Mouse (Mus musculus): ENCODE measurements around the gene Olfr577. TPM values are rescaled to one million over a fixed set of nuclear protein-coding genes. Genes with fewer than 3 reads are reported as not detected.

The Olfr577 gene
- not detected in 2 replicates for polyA plus RNA-seq (2015; fragmentation: Nextera tagmentation; extraction: Ambion mirVana)

DNA sequence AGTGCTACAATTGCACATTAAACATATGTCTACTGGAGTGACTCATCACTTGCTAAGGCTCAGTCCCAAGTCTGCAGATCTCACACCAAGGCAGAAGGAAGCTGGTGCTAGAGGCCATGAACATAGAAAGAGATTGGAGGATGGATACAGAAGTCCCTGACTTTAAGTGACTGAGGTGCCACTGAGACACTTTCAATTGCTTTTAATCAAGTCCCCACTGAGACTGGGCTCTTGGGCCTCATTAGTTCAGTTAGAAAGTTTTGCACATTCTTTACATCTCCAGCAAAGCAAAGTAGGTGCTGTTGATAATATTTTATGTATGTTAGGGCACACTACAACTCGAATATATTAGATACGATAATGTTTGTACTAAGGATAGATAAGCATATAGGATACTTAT lies at the start of gene Olfr577:
Gene Olfr577 (minus strand): TSS at position 101 of the 400 bp plus-strand sequence.
- no peaks in the 10 kb centered on the region for H3K4me1 ChIP-seq
- no peak within 1 kb of the TSS for H3K4me3 ChIP-seq
- H3K9ac ChIP-seq, result no peak within 1 kb of the TSS
- H3K9me3 ChIP-seq, result no peaks in the 10 kb centered on the region
- no peaks in the 10 kb centered on the region for H3K36me3 ChIP-seq
- 85% methylated on average over 2 of the region's 2 CpGs for WGBS
- H3K27ac ChIP-seq, result no peak within 1 kb of the TSS
- H3K27me3 ChIP-seq, result no peaks in the 10 kb centered on the region
- H3K4me2 ChIP-seq, result no peak within 1 kb of the TSS
- no peak for ATAC-seq (ENCODE audit: insufficient number of reproducible peaks, insufficient read depth, low FRiP score, low TSS enrichment, low read depth)

DNA sequence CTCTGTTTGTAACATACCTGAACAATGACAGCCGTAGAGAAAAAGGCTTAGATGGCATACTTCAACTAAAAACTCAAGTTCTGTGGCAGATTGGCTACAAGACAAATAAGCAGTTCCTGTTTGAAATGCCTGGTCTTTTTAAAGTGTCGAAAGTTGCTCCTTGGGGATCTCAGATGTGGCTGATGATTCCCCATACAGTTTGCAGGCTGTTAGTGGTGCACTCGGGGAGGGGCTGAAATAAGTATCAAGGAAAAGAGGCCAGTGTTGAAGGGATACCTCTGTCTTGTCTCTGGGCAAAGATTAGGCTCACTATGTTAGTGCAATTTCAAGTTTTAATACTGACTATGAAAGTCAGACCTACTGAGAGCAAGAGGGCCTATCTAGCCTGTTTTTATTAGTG lies 13.5 kb upstream of the Olfr577 start, which contains the start of gene Olfr578:
Gene Olfr578 (minus strand): TSS at position 101 of the 400 bp plus-strand sequence.
- no peaks in the 10 kb centered on the region for H3K36me3 ChIP-seq
- no peaks in the 10 kb centered on the region for H3K27me3 ChIP-seq
- no peak for ATAC-seq (ENCODE audit: insufficient number of reproducible peaks, insufficient read depth, low FRiP score, low TSS enrichment, low read depth)
- no peaks in the 10 kb centered on the region for H3K4me1 ChIP-seq
- H3K4me2 ChIP-seq, result no peak within 1 kb of the TSS
- no peaks in the 10 kb centered on the region for H3K9me3 ChIP-seq
- H3K4me3 ChIP-seq, result no peak within 1 kb of the TSS
- H3K27ac ChIP-seq, result no peak within 1 kb of the TSS
- no peak within 1 kb of the TSS for H3K9ac ChIP-seq
- whole genome bisulfite sequencing, result 60% methylated on average over 3 of the region's 3 CpGs

- no peak overlapping the region for H3K27ac ChIP-seq
- no peaks in the 10 kb centered on the region for H3K27me3 ChIP-seq
- H3K4me2 ChIP-seq, result no peak overlapping the region
- no peak for ATAC-seq (ENCODE audit: insufficient number of reproducible peaks, insufficient read depth, low FRiP score, low TSS enrichment, low read depth)
- WGBS, result 39% methylated on average over 1 of the region's 1 CpGs
- no peak overlapping the region for H3K4me3 ChIP-seq
- no peaks in the 10 kb centered on the region for H3K9me3 ChIP-seq
- H3K4me1 ChIP-seq, result no peaks in the 10 kb centered on the region
- no peak overlapping the region for H3K9ac ChIP-seq
- H3K36me3 ChIP-seq, result no peaks in the 10 kb centered on the region
Measured at GRCm38 (mm10) chr7:102974399-102974798, 1.3 kb downstream of the Olfr577 start.

DNA sequence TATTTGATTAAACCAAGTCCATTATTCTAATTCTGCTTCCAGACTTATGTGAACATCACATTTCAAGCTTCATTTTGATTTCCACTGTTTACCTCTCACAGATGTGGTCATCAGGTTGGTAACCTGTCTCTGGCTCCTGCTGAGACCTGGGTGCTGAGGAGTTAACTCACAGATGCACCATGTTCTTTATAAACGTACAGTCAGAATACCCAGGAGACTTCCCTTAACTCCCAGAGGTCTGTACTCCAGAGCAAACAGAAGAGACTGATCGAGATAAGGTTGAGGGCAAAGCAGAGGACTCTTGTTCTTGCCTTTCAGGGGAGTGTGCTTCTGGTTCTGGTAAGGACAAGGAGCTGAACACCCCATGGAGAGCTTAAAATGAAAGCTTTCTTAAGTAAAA lies 13.4 kb downstream of the Olfr577 start, which contains the start of gene Olfr576:
Gene Olfr576 (plus strand): TSS at position 301 of the 400 bp plus-strand sequence.
- ATAC-seq (ENCODE audit: insufficient number of reproducible peaks, insufficient read depth, low FRiP score, low TSS enrichment, low read depth), result no peak
- H3K27ac ChIP-seq, result no peak within 1 kb of the TSS
- H3K9me3 ChIP-seq, result no peaks in the 10 kb centered on the region
- 49% methylated on average over 2 of the region's 2 CpGs for WGBS
- no peaks in the 10 kb centered on the region for H3K4me1 ChIP-seq
- no peak within 1 kb of the TSS for H3K4me2 ChIP-seq
- no peaks in the 10 kb centered on the region for H3K27me3 ChIP-seq
- no peaks in the 10 kb centered on the region for H3K36me3 ChIP-seq
- no peak within 1 kb of the TSS for H3K9ac ChIP-seq
- H3K4me3 ChIP-seq, result no peak within 1 kb of the TSS

- no peaks in the 10 kb centered on the region for H3K4me1 ChIP-seq
- 57% methylated on average over 1 of the region's 1 CpGs for WGBS
- no peak within 1 kb of the TSS for H3K27ac ChIP-seq
- no peaks in the 10 kb centered on the region for H3K9me3 ChIP-seq
- H3K4me3 ChIP-seq, result no peak within 1 kb of the TSS
- no peaks in the 10 kb centered on the region for H3K27me3 ChIP-seq
- no peak within 1 kb of the TSS for H3K4me2 ChIP-seq
- ATAC-seq (ENCODE audit: insufficient number of reproducible peaks, insufficient read depth, low FRiP score, low TSS enrichment, low read depth), result no peak
- H3K9ac ChIP-seq, result no peak within 1 kb of the TSS
- H3K36me3 ChIP-seq, result no peaks in the 10 kb centered on the region
Measured at GRCm38 (mm10) chr7:102958593-102958992, 17.1 kb downstream of the Olfr577 start, which contains the start of gene Olfr575. Gene Olfr575, minus strand, starts transcription at chr7:102958775.

GRCm38 (mm10) chr7:102958137-102958536 lies 17.6 kb downstream of the Olfr577 start:
- no peak overlapping the region for H3K9ac ChIP-seq
- no peaks in the 10 kb centered on the region for H3K9me3 ChIP-seq
- H3K36me3 ChIP-seq, result no peaks in the 10 kb centered on the region
- no peak overlapping the region for H3K4me2 ChIP-seq
- H3K27ac ChIP-seq, result no peak overlapping the region
- H3K27me3 ChIP-seq, result no peaks in the 10 kb centered on the region
- no peak for ATAC-seq (ENCODE audit: insufficient number of reproducible peaks, insufficient read depth, low FRiP score, low TSS enrichment, low read depth)
- H3K4me1 ChIP-seq, result no peaks in the 10 kb centered on the region
- 79% methylated on average over 3 of the region's 3 CpGs for WGBS
- H3K4me3 ChIP-seq, result no peak overlapping the region

GRCm38 (mm10) chr7:102950732-102951131 lies 25.0 kb downstream of the Olfr577 start:
- 64% methylated on average over 1 of the region's 1 CpGs for WGBS
- H3K4me1 ChIP-seq, result no peaks in the 10 kb centered on the region
- H3K9me3 ChIP-seq, result no peaks in the 10 kb centered on the region
- H3K27ac ChIP-seq, result no peak overlapping the region
- no peaks in the 10 kb centered on the region for H3K27me3 ChIP-seq
- H3K4me2 ChIP-seq, result no peak overlapping the region
- no peak overlapping the region for H3K4me3 ChIP-seq
- no peaks in the 10 kb centered on the region for H3K36me3 ChIP-seq
- no peak for ATAC-seq (ENCODE audit: insufficient number of reproducible peaks, insufficient read depth, low FRiP score, low TSS enrichment, low read depth)
- H3K9ac ChIP-seq, result no peak overlapping the region

DNA sequence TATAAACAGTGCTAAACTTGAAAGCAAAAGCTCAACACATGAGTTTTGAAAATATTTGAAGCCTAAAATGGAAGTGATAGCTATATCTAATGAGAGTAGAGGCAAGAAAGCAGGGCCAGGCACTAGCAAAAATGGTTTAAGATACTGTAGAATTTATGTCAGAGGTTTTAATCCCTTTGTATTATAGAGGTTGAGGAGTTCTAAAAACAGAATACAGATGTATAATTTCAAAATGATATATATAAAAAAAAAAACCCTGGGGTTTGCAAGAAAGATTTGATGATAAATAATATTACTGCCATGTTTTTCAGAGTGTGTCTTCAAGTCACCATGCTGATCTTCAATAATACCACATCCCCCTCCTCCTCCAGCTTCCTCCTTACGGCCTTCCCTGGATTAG lies 27.6 kb downstream of the Olfr577 start, which contains the start of gene Olfr574:
Gene Olfr574 (plus strand): TSS at position 301 of the 400 bp plus-strand sequence.
- no peak within 1 kb of the TSS for H3K9ac ChIP-seq
- H3K4me3 ChIP-seq, result no peak within 1 kb of the TSS
- no peak within 1 kb of the TSS for H3K4me2 ChIP-seq
- ATAC-seq (ENCODE audit: insufficient number of reproducible peaks, insufficient read depth, low FRiP score, low TSS enrichment, low read depth), result no peak
- H3K4me1 ChIP-seq, result no peaks in the 10 kb centered on the region
- 93% methylated on average over 1 of the region's 1 CpGs for WGBS
- H3K36me3 ChIP-seq, result no peaks in the 10 kb centered on the region
- H3K9me3 ChIP-seq, result no peaks in the 10 kb centered on the region
- H3K27me3 ChIP-seq, result no peaks in the 10 kb centered on the region
- H3K27ac ChIP-seq, result no peak within 1 kb of the TSS

DNA sequence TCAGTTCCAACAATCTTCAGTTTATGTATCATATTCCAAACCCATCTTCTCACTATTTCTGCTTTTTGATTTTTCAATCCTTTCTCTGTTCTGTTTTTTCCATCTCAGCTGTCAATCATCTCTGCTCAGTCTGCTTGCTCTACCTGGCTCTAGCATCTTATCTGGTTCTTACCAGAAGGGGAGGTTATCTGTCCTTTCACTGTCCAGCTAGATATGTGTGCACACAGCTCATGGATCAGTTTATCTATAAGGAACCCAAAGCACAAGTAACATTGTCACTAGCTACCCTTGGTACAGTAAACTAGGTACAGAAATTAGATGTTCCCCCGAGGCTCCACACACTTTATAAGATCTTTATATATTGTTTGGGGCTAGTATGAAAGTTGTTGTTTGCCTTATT lies 32.3 kb downstream of the Olfr577 start:
- H3K27me3 ChIP-seq, result no peaks in the 10 kb centered on the region
- no peak overlapping the region for H3K4me2 ChIP-seq
- H3K9ac ChIP-seq, result no peak overlapping the region
- no peaks in the 10 kb centered on the region for H3K4me1 ChIP-seq
- no peaks in the 10 kb centered on the region for H3K9me3 ChIP-seq
- no peak overlapping the region for H3K27ac ChIP-seq
- no peaks in the 10 kb centered on the region for H3K36me3 ChIP-seq
- 80% methylated on average over 1 of the region's 1 CpGs for WGBS
- H3K4me3 ChIP-seq, result no peak overlapping the region
- ATAC-seq (ENCODE audit: insufficient number of reproducible peaks, insufficient read depth, low FRiP score, low TSS enrichment, low read depth), result no peak

GRCm38 (mm10) chr7:102942475-102942874 lies 33.3 kb downstream of the Olfr577 start, which contains the start of gene Olfr573-ps1:
Gene Olfr573-ps1, minus strand, starts transcription at chr7:102942575.
- no peak within 1 kb of the TSS for H3K9ac ChIP-seq
- ATAC-seq (ENCODE audit: insufficient number of reproducible peaks, insufficient read depth, low FRiP score, low TSS enrichment, low read depth), result no peak
- H3K4me3 ChIP-seq, result no peak within 1 kb of the TSS
- WGBS, result 90% methylated on average over 2 of the region's 2 CpGs
- H3K36me3 ChIP-seq, result no peaks in the 10 kb centered on the region
- H3K9me3 ChIP-seq, result no peaks in the 10 kb centered on the region
- H3K27me3 ChIP-seq, result no peaks in the 10 kb centered on the region
- no peak within 1 kb of the TSS for H3K27ac ChIP-seq
- H3K4me2 ChIP-seq, result no peak within 1 kb of the TSS
- no peaks in the 10 kb centered on the region for H3K4me1 ChIP-seq

DNA sequence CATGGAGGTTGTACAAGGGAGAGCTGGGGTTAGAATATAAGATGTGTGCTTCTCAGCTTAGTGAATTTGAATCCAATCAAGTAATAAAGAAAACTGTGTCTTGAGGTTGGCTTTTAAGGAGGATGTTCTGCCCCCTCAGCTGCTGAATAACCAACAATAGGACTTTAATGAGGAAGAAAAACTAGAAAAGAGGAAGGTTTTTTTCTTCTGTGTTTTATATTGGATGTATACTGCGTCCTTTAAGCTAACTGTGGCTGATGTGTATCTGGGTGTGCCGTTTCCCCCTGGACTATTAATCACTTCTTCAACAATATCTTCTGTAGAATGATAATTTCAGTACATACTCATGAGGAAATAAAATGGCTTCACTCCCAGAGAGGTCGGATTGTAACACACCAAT lies 48.6 kb downstream of the Olfr577 start:
- WGBS, result 64% methylated on average over 3 of the region's 3 CpGs
- H3K9ac ChIP-seq, result no peak overlapping the region
- ATAC-seq (ENCODE audit: insufficient number of reproducible peaks, insufficient read depth, low FRiP score, low TSS enrichment, low read depth), result no peak
- H3K4me3 ChIP-seq, result no peak overlapping the region
- H3K9me3 ChIP-seq, result no peaks in the 10 kb centered on the region
- no peaks in the 10 kb centered on the region for H3K4me1 ChIP-seq
- H3K27ac ChIP-seq, result no peak overlapping the region
- no peak overlapping the region for H3K4me2 ChIP-seq
- no peaks in the 10 kb centered on the region for H3K27me3 ChIP-seq
- H3K36me3 ChIP-seq, result no peaks in the 10 kb centered on the region

DNA sequence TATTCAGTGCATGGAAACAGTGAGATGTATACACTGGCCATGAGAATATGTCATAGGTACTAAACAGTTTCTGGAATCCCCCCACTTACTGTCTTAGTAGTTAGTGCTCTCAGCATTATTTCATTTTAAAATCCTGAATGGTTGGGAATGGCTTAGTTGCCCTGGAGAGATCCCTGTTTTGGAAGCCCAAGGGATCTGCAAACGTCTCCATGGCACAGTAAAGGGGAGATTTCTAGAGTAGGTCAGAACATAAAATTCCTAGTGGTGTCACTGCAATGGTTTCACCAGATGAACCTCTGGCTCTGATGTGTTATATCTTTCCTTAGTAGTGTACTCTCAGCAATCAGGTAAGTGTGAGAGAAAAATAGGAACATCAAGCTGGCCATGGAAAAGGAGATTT lies 51.6 kb downstream of the Olfr577 start, which contains the start of gene Olfr572:
Gene Olfr572 (plus strand): TSS at position 301 of the 400 bp plus-strand sequence.
- 67% methylated on average over 1 of the region's 1 CpGs for WGBS
- H3K9me3 ChIP-seq, result no peaks in the 10 kb centered on the region
- ATAC-seq (ENCODE audit: insufficient number of reproducible peaks, insufficient read depth, low FRiP score, low TSS enrichment, low read depth), result no peak
- H3K4me1 ChIP-seq, result no peaks in the 10 kb centered on the region
- no peak within 1 kb of the TSS for H3K9ac ChIP-seq
- no peaks in the 10 kb centered on the region for H3K36me3 ChIP-seq
- H3K4me2 ChIP-seq, result no peak within 1 kb of the TSS
- H3K27me3 ChIP-seq, result no peaks in the 10 kb centered on the region
- H3K27ac ChIP-seq, result no peak within 1 kb of the TSS
- no peak within 1 kb of the TSS for H3K4me3 ChIP-seq
